Mouse (Mus musculus): ENCODE measurements around the gene Sfswap. TPM values are rescaled to one million over a fixed set of nuclear protein-coding genes. Genes with fewer than 3 reads are reported as not detected.
"Not testable (repeated sequence)": the region's sequence is repeated elsewhere in the genome, so short reads cannot be mapped to it uniquely, and the experiment has no call there.

Sfswap gene
- total and polyA plus RNA-seq, 3 experiments = 38.5 to 74.7 TPM; not detected in 1

GRCm38 (mm10) chr5:129458541-129458940 lies 42.5 kb upstream of the Sfswap start:
- no peak overlapping the region for H3K4me3 ChIP-seq (ENCODE audit: control insufficient read depth in 1 of 2, insufficient read depth in 1 of 2, low read depth in 2 of 2, low read length in 2 of 2)
- H3K27me3 ChIP-seq (ENCODE audit: control insufficient read depth in 1 of 2, insufficient read depth in 2 of 2, low read length in 2 of 2) = no peaks in the 10 kb centered on the region
- H3K36me3 ChIP-seq (ENCODE audit: control insufficient read depth in 1 of 2, insufficient read depth in 2 of 2, low read length in 2 of 2) = no peaks in the 10 kb centered on the region
- H3K4me1 ChIP-seq (ENCODE audit: control insufficient read depth in 1 of 2, insufficient read depth in 2 of 2, low read length in 2 of 2) = no peaks in the 10 kb centered on the region
- TF ChIP-seq MYB (IDR thresholded peaks at IDR 0.05; ENCODE audit: low read depth, low read length) (no peak), MEF2A (IDR thresholded peaks at IDR 0.05; ENCODE audit: extremely low read depth, insufficient replicate concordance, low read depth, low read length, poor library complexity, severe bottlenecking) (no peak), POLR2AphosphoS5 (IDR thresholded peaks at IDR 0.05; ENCODE audit: borderline replicate concordance, low read depth, low read length) (no peak), ZNF384 (IDR thresholded peaks at IDR 0.05; ENCODE audit: low read depth, low read length) (no peak), MAFK (IDR thresholded peaks at IDR 0.05; ENCODE audit: borderline replicate concordance, low read depth, low read length) (no peak), EP300 (IDR thresholded peaks at IDR 0.05; ENCODE audit: low read depth in 1 of 2, low read length in 2 of 2) (no peak), ELF1 (IDR thresholded peaks at IDR 0.05; ENCODE audit: low read depth, low read length) (no peak), POLR2A (IDR thresholded peaks at IDR 0.05; ENCODE audit: control insufficient read depth in 1 of 2, insufficient read depth in 1 of 2, low read depth in 1 of 2, low read length in 2 of 2, poor library complexity in 1 of 2) (no peak), TBP (IDR thresholded peaks at IDR 0.05; ENCODE audit: low read depth, low read length) (no peak), HCFC1 (IDR thresholded peaks at IDR 0.05; ENCODE audit: low read depth, low read length) (no peak), CHD2 (IDR thresholded peaks at IDR 0.05; ENCODE audit: low read length) (no peak), ZC3H11A (IDR thresholded peaks at IDR 0.05; ENCODE audit: low read depth, low read length) (no peak), KAT2A (conservative IDR thresholded peaks at IDR 0.05; ENCODE audit: low read depth, low read length) (no peak), NRF1 (IDR thresholded peaks at IDR 0.05; ENCODE audit: insufficient read depth, low read depth, low read length, poor library complexity, severe bottlenecking) (no peak)
- no peaks in the 10 kb centered on the region for H3K79me2 ChIP-seq (ENCODE audit: control insufficient read depth, insufficient read depth, low read length, poor library complexity)
- no peak overlapping the region for H3K27ac ChIP-seq (ENCODE audit: control insufficient read depth, low read depth, low read length)
- H3K9ac ChIP-seq (ENCODE audit: control insufficient read depth, low read depth, low read length, poor library complexity, severe bottlenecking) = no peak overlapping the region
- H3K9me3 ChIP-seq (replicated peaks; ENCODE audit: insufficient read depth, low read length) = no peaks in the 10 kb centered on the region
- DNase-seq (ENCODE audit: low read depth, low spot score) = no peak

GRCm38 (mm10) chr5:129460798-129461476 lies 40.1 kb upstream of the Sfswap start:
- no peaks in the 10 kb centered on the region for H3K36me3 ChIP-seq (ENCODE audit: control insufficient read depth in 1 of 2, insufficient read depth in 2 of 2, low read length in 2 of 2)
- H3K9me3 ChIP-seq (replicated peaks; ENCODE audit: insufficient read depth, low read length) = no peaks in the 10 kb centered on the region
- DNase-seq (ENCODE audit: low read depth, low spot score) = no peak
- H3K27me3 ChIP-seq (ENCODE audit: control insufficient read depth in 1 of 2, insufficient read depth in 2 of 2, low read length in 2 of 2) = no peaks in the 10 kb centered on the region
- no peaks in the 10 kb centered on the region for H3K79me2 ChIP-seq (ENCODE audit: control insufficient read depth, insufficient read depth, low read length, poor library complexity)
- no peak overlapping the region for H3K9ac ChIP-seq (ENCODE audit: control insufficient read depth, low read depth, low read length, poor library complexity, severe bottlenecking)
- H3K4me3 ChIP-seq (ENCODE audit: control insufficient read depth in 1 of 2, insufficient read depth in 1 of 2, low read depth in 2 of 2, low read length in 2 of 2) = no peak overlapping the region
- no peaks in the 10 kb centered on the region for H3K4me1 ChIP-seq (ENCODE audit: control insufficient read depth in 1 of 2, insufficient read depth in 2 of 2, low read length in 2 of 2)
- no peak overlapping the region for H3K27ac ChIP-seq (ENCODE audit: control insufficient read depth, low read depth, low read length)
- TF ChIP-seq NELFE (IDR thresholded peaks at IDR 0.05; ENCODE audit: low read depth, low read length) (no peak), KAT2A (conservative IDR thresholded peaks at IDR 0.05; ENCODE audit: low read depth, low read length) (no peak), ZC3H11A (IDR thresholded peaks at IDR 0.05; ENCODE audit: low read depth, low read length) (no peak), ZKSCAN1 (IDR thresholded peaks at IDR 0.05; ENCODE audit: low read depth, low read length) (no peak), EP300 (IDR thresholded peaks at IDR 0.05; ENCODE audit: low read depth in 1 of 2, low read length in 2 of 2) (no peak), ZMIZ1 (IDR thresholded peaks at IDR 0.05; ENCODE audit: low read depth, low read length) (no peak), MYC (IDR thresholded peaks at IDR 0.05; ENCODE audit: low read depth, low read length) (no peak), CTCF (IDR thresholded peaks at IDR 0.05 in 2 of 3, conservative IDR thresholded peaks at IDR 0.05 in 1 of 3; ENCODE audit: control insufficient read depth in 1 of 3, insufficient read depth in 1 of 3, low read depth in 2 of 3, low read length in 3 of 3, poor library complexity in 1 of 3, severe bottlenecking in 1 of 3) (no peak), E2F4 (IDR thresholded peaks at IDR 0.05; ENCODE audit: borderline replicate concordance, low read depth, low read length) (no peak)

- H3K9ac ChIP-seq (ENCODE audit: control insufficient read depth, low read depth, low read length, poor library complexity, severe bottlenecking); H3K36me3 ChIP-seq (ENCODE audit: control insufficient read depth in 1 of 2, insufficient read depth in 2 of 2, low read length in 2 of 2); H3K79me2 ChIP-seq (ENCODE audit: control insufficient read depth, insufficient read depth, low read length, poor library complexity); H3K4me1 ChIP-seq (ENCODE audit: control insufficient read depth in 1 of 2, insufficient read depth in 2 of 2, low read length in 2 of 2); H3K9me3 ChIP-seq (replicated peaks; ENCODE audit: insufficient read depth, low read length); DNase-seq (ENCODE audit: low read depth, low spot score); H3K27ac ChIP-seq (ENCODE audit: control insufficient read depth, low read depth, low read length); H3K4me3 ChIP-seq (ENCODE audit: control insufficient read depth in 1 of 2, insufficient read depth in 1 of 2, low read depth in 2 of 2, low read length in 2 of 2); H3K27me3 ChIP-seq (ENCODE audit: control insufficient read depth in 1 of 2, insufficient read depth in 2 of 2, low read length in 2 of 2): not testable (repeated sequence)
Observed at GRCm38 (mm10) chr5:129463648-129464047, 37.4 kb upstream of the Sfswap start.
